Mouse (Mus musculus) T-helper 2 cell (primary cell): ENCODE measurements at regions not wholly inside any gene's neighbourhood (a gene's known extent, or its start where the extent isn't known, plus 50 kb on each side); places are given as distances from the start of the nearest gene placed in this dataset.

Experiments used
- in situ Hi-C: fragments of 300-600 bp; cut with MboI, MseI; formaldehyde crosslinking; loops from one replicate; pipeline ENCODE4 v1.15.1; 2025; ENCODE audit warnings: high pct_unique_total_duplicates

- in situ Hi-C loops: no loop called here
Measured at GRCm38 (mm10) chr11:18722770-18723169, 296.0 kb downstream of the Meis1 start.

- in situ Hi-C loops: no loop called here
Measured at GRCm38 (mm10) chr11:18715851-18716126, 303.0 kb downstream of the Meis1 start.

DNA sequence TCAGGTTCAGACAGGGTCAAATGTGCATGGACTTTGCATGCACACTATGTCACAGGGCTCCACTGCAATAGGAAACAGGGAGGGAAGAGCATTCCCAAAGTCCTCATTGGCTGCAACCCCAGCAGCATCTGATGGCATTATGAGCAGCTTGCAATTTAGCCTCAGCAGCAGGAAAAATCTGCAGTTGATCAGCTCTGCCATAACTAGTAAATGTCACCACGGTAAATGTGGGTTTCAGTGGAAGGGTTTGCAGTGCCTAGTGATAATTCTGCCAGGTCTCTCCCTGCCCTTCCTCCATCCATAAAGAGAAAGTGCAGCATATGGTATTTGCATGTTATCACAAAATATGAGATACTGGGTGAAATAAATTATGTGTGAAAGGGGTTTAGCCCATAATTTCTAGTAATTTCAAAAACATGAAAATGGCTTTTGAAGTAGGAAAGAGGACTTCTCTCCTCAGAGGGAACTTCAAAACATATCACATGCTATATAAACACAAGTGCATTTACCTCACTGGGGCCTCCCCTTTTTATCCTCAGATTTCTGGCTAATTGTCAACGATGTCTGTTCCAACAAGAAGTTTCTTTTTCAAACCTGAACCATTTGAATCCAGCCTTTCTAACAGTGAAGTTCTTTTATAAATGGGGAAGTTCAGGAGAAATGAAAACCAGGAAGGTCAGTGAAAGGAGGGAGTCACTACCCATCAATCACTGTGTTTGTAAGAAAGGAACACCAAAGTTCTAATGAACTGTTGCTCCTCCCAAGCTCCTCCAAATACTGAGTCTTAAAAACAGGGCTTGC lies 303.5 kb downstream of the Meis1 start:
- in situ Hi-C loops: no loop called here

DNA sequence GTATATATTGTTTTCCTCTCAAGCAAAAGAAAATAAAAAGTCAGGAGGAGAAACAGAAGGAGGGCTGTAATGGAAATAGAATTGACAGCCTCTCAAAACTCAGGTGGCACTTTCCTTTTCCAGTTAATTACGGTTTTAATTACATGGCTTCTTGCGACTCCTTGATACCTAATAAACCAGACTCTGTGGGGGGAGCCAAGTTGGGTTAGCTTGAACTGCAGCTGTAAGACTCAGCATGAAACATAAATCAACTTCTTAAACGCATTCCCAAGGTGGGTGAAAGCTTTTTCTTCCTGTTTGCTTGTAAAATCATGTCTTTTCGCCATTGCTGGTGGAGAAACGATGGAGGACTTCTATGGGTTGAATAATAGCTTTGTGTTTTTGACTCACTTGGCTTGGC lies 304.4 kb downstream of the Meis1 start:
- in situ Hi-C loops: no loop called here

- in situ Hi-C loops: no loop called here
Measured at GRCm38 (mm10) chr11:18712642-18713053, 306.1 kb downstream of the Meis1 start.

- in situ Hi-C loops: no loop called here
Measured at GRCm38 (mm10) chr11:18709628-18710027, 309.2 kb downstream of the Meis1 start.

DNA sequence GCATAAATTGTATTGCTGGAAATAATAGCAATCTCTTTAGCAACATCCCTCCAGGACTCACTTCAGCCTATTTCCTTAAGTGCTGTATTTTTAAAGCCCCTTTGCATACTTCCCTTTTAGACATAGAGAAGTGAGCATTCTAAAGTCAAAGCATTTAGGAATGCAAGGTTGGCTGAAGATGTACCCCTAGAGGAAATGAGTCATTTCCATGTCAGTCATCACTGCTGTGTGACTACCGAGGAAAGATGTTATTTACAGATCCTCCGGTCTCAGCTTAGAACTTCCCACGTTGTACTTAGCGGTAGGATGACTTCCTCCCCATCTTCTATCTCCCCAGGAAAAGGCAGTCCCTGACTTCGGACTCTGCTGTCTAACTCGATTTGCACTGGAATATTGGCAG lies 337.2 kb downstream of the Meis1 start:
- in situ Hi-C loops: loop anchor here (10.0 kb wide), 1 partner anchor 1217 kb away; no protein-coding TSS in a partner anchor

DNA sequence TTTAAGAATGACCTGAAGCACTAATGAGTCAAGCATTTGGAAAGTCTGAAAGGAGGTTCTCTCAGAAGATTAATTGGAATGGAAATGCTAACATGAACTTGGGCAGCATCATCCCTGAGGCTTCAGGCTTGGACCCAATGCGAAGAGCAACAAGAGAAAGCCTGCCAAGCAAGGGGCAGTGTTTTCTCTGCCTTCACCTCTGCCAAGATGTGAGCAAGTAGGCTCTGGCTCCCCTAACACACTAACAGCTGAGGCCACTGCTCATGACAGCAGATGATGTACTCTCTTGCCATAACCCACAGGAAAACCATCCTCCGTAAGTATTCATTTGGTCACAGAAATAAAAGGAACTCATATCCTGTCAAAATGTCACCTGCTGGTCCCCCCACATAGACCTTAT lies 341.9 kb downstream of the Meis1 start:
- in situ Hi-C loops: no loop called here

DNA sequence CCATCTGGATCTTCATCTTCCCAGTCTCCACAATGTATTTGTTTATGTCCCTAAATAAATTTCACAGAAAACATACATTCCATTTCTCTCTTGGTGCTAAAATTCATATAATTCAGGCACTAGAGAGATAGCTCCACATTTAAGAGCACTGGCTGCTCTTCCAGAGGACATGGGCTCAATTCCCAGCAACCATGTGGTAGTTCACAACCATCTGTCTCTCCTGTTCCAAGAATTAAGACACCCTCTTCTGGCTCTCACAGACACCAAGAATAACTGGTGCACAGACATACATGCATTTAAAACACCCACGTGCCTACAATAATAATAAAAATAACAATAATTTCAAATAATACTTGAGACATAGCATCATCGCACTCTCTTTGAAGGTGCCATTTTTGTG lies 347.8 kb downstream of the Meis1 start:
- in situ Hi-C loops: no loop called here

DNA sequence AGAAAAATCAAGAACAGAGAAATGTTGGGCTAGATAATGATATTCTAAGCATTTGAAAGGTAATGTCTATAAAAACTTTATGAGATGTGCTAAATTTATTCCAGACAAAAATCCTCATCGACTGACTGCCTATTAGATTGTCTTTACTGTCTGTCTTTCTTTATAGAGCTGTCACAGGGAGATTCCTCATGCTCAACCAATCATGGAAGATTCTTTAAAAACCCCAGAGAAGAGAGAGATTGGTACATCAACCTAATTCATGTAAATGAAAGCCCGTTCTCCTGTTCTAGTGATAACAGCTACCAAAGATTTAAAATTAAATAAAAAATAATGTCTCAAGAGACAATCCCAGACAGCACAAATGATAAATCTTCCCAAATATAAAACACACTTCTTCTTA lies 349.5 kb downstream of the Meis1 start:
- in situ Hi-C loops: loop anchor here (5.0 kb wide), 1 partner anchor 47 kb away; no protein-coding TSS in a partner anchor

GRCm38 (mm10) chr11:18656358-18656757 lies 362.4 kb downstream of the Meis1 start:
- in situ Hi-C loops: no loop called here

GRCm38 (mm10) chr11:18631975-18632773 lies 386.6 kb downstream of the Meis1 start:
- in situ Hi-C loops: no loop called here

DNA sequence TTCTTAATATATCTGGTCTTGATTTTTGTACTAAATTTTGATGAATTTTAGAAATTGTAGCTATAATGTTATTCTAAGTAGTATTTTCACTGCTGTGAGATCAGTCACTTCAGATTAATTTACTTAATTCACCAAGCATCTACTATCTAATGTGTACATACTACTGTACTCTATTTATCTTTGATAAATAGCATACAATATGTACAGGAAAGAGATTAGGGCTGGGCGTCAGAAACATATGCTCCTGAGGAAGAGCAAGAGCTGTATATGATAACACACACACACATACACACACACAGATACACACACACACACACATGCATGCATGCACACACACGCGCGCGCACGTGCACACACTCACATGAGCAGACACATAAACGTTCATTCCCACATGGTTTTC lies 387.2 kb downstream of the Meis1 start:
- in situ Hi-C loops: no loop called here

DNA sequence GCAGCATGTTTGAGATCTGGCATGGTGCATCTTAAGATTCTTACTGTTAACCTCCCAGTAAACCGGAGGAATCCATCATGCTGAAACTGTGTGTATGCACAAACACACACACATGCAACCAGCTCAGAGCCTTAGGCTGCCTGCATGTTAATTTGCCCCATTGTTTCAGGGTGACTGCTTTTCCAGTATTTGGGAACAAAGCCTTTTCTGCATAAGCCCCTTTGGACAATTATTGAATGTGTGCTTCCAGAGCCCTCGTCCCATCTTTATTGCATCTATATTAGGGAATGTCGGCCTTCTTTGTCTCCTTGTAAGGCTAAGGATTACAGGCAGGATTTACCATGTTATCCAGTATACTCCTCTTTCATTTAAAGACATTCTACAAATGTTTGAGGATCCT lies 397.0 kb downstream of the Meis1 start:
- in situ Hi-C loops: loop anchor here (5.0 kb wide), 1 partner anchor 46 kb away; no protein-coding TSS in a partner anchor

- in situ Hi-C loops: no loop called here
Measured at GRCm38 (mm10) chr11:18604836-18605235, 413.9 kb downstream of the Meis1 start.

- in situ Hi-C loops: no loop called here
Measured at GRCm38 (mm10) chr11:18601568-18602182, 417.1 kb downstream of the Meis1 start.

- in situ Hi-C loops: no loop called here
Measured at GRCm38 (mm10) chr11:18598349-18598748, 420.4 kb downstream of the Meis1 start.

- in situ Hi-C loops: no loop called here
Measured at GRCm38 (mm10) chr11:18596996-18597395, 421.8 kb downstream of the Meis1 start.

DNA sequence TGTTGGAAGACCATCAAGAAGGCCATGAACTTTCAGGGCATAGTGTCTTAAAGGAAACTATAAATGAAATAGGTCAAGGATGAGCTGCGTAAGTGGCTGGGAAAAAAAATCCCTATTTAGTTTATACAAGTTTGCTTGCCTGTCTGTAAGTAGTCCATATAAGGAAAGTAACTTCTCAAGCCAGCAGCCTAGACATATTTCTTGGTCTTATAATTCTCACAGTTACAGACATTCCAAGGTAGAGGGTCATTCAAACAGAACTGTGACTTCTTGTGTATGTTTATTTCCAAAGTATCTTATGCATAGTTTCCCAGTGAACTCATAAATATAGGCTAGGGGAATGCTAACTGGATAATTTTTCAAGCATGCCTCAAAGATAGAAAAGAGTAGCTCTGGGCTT lies 428.3 kb downstream of the Meis1 start:
- in situ Hi-C loops: no loop called here

DNA sequence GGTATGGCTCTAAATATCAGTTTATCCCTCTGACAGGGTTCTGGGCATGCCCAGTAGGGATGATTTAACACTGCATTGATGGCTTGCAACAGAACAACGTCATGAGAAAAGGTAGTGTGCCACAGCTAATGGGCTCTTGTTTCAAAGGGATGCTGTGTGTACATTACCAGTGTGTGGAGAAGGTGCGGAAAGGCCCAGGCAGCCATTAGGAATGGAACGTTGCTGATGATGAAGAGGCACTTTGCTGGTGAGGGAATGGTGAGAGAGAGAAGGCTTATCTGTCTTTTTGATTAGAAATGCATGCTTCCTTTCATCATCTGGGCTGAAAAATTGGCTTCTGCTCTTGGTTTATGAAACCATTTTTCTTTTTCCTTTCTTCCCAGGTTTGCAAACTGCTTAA lies 432.3 kb downstream of the Meis1 start:
- in situ Hi-C loops: no loop called here

GRCm38 (mm10) chr11:18585031-18585430 lies 433.8 kb downstream of the Meis1 start:
- in situ Hi-C loops: no loop called here

- in situ Hi-C loops: no loop called here
Measured at GRCm38 (mm10) chr11:18582781-18583161, 436.0 kb downstream of the Meis1 start.
